Mouse (Mus musculus) liver, embryonic 11.5 days (tissue): ENCODE measurements around the gene Sfta2. TPM values are rescaled to one million over a fixed set of nuclear protein-coding genes. Genes with fewer than 3 reads are reported as not detected.

Experiments used
- ATAC-seq: fragments of 200-750 bp; cut with Nextera tagmentation; replicated peaks from 2 replicates; pipeline ENCODE4 v1.8.0; 2017; ENCODE audit warnings: moderate number of reproducible peaks, mild to moderate bottlenecking, moderate TSS enrichment, moderate library complexity; ENCODE audit not compliant: low FRiP score
- DNase-seq: peaks from one replicate; pipeline ENCODE4 v3.0.0-alpha.2; 2017; ENCODE audit warnings: low spot score
- H3K27ac ChIP-seq: fragments of 300-500 bp; sonication (generic); 2 replicates; pipeline ENCODE4 v1.5.1; 2014; ENCODE audit warnings: mild to moderate bottlenecking, low read depth, low read length, control low read depth
- H3K27me3 ChIP-seq: fragments of 300-500 bp; sonication (generic); replicated peaks from 2 replicates; pipeline ENCODE4 v1.6.1; 2014; ENCODE audit warnings: low read length, mixed read lengths; ENCODE audit not compliant: control insufficient read depth, insufficient read depth
- H3K36me3 ChIP-seq: fragments of 300-500 bp; sonication (generic); 2 replicates; pipeline ENCODE4 v1.6.1; 2014; ENCODE audit warnings: mild to moderate bottlenecking, low read length, moderate library complexity, mixed read lengths; ENCODE audit not compliant: control insufficient read depth, insufficient read depth
- H3K4me1 ChIP-seq: fragments of 300-500 bp; sonication (generic); replicated peaks from 2 replicates; pipeline ENCODE4 v1.6.1; 2014; ENCODE audit warnings: low read length, mixed read lengths; ENCODE audit not compliant: control insufficient read depth, insufficient read depth
- H3K4me2 ChIP-seq: fragments of 300-500 bp; sonication (generic); 2 replicates; pipeline ENCODE4 v1.6.1; 2014; ENCODE audit warnings: mild to moderate bottlenecking, control low read depth, moderate library complexity
- H3K4me3 ChIP-seq: fragments of 300-500 bp; sonication (generic); 2 replicates; pipeline ENCODE4 v1.5.1; 2014; ENCODE audit warnings: low read depth, low read length, control low read depth
- H3K9ac ChIP-seq: fragments of 300-500 bp; sonication (generic); 2 replicates; pipeline ENCODE4 v1.6.1; 2014; ENCODE audit warnings: low read depth, low read length, control low read depth
- H3K9me3 ChIP-seq: fragments of 300-500 bp; sonication (generic); 2 replicates; pipeline ENCODE4 v1.6.1; 2016; ENCODE audit warnings: low read length, inconsistent platforms, mixed read lengths; ENCODE audit not compliant: control insufficient read depth
- WGBS: fragments of 180-500 bp; shearing (Covaris S2); extraction: QIAGEN DNeasy Blood & Tissue Kit; methylation state at CpG from one replicate; pipeline ENCODE4 v1.1.7; 2014; 5-methylcytosine and 5-hydroxymethylcytosine counted together
- polyA plus RNA-seq: library from polyadenylated mRNA; unstranded; fragments of >200 nt; fragmentation: Nextera tagmentation; extraction: Ambion mirVana; gene quantifications from 2 replicates; pipeline ENCODE4 v1.2.1, GENCODE M21; 2014

The Sfta2 gene
- polyA plus RNA-seq, 1 experiment from 2014 or later = 0.32 TPM

DNA sequence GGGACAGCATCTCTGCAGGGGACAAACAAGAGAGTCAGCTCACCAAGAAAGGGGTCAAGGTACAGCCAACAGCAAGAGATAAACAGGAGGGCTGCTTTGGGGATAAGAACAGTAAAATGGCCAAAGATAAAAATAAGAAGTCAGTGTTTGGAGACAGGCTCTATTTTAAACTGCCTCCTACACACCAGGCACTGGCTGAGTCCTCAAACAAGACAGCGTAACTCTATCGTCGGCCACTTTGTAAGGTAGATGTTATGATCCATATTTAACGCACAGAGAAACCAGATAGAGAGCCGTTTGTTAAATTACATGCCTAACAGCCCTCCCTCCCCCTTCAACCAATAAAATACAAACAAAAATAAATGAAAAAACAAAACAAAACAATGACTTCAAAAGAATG is 92.6 kb downstream of the Sfta2 start:
- peaks cover 5% of the 10 kb centered on the region for H3K36me3 ChIP-seq
- ATAC-seq (no peak), DNase-seq (no peak)
- H3K4me3 ChIP-seq = no peak overlapping the region
- H3K27ac ChIP-seq = no peak overlapping the region
- H3K27me3 ChIP-seq = peaks cover 24% of the 10 kb centered on the region
- peaks cover 3% of the 10 kb centered on the region; the same call in 1 of the 2 replicates for H3K9me3 ChIP-seq
- no peaks in the 10 kb centered on the region for H3K4me1 ChIP-seq
- no peak overlapping the region for H3K4me2 ChIP-seq
- WGBS = 89% methylated on average over 5 of the region's 5 CpGs
- H3K9ac ChIP-seq = no peak overlapping the region

DNA sequence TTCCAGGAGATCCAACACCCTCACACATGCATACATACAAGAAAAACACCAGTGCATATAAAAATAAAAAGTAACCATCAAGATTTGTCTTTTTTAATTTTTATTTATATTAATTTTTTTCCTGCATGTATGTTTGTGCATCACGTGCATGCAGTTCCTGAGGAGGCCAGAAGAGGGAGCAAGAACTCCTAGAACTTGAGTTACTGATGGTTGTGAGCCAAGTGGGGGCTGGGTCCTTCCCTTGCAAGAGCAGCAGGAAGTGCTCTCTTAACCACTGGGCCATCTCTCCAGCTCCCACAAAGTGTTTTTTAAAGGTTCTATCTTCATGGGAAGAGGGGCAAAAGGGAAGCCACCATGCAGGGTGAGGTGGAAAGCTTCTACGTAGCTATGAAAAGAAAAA is 93.9 kb downstream of the Sfta2 start:
- no peak overlapping the region for H3K27ac ChIP-seq
- WGBS = 87% methylated on average over 2 of the region's 2 CpGs
- H3K9me3 ChIP-seq = peaks cover 3% of the 10 kb centered on the region; the same call in 1 of the 2 replicates
- no peak overlapping the region for H3K4me2 ChIP-seq
- H3K4me1 ChIP-seq = peaks cover 5% of the 10 kb centered on the region; the same call in 1 of the 2 replicates
- no peak overlapping the region for H3K4me3 ChIP-seq
- H3K27me3 ChIP-seq = peaks cover 37% of the 10 kb centered on the region
- ATAC-seq (no peak), DNase-seq (no peak)
- H3K36me3 ChIP-seq = peaks cover 2% of the 10 kb centered on the region; the same call in 1 of the 2 replicates
- H3K9ac ChIP-seq = no peak overlapping the region

DNA sequence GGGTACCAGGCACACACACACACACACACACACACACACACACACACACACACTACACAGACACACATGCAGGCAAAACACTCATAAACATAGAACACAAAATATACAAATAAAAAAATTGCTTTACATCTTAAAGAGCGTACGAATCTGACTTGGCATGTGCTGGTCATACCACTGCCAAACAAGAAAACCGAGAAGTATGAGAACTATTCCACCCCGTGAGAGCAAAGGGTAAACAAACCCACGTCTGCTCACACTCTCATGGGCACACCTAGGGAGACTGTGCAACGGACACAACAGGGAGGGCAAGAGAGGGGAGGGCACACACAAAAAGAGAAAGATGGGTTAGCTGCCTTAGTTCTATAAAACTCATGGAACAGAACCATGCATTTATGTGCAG is 95.3 kb downstream of the Sfta2 start:
- Histone ChIP-seq H3K4me1 (peaks cover 5% of the 10 kb centered on the region), H3K9ac (no peak overlapping the region), H3K4me2 (no peak overlapping the region), H3K36me3 (peaks cover 2% of the 10 kb centered on the region; the same call in 1 of the 2 replicates), H3K27me3 (peaks cover 51% of the 10 kb centered on the region), H3K9me3 (peaks cover 3% of the 10 kb centered on the region; the same call in 1 of the 2 replicates), H3K27ac (no peak overlapping the region), H3K4me3 (no peak overlapping the region)
- no peak for ATAC-seq
- 59% methylated on average over 6 of the region's 6 CpGs for WGBS
- no peak for DNase-seq

DNA sequence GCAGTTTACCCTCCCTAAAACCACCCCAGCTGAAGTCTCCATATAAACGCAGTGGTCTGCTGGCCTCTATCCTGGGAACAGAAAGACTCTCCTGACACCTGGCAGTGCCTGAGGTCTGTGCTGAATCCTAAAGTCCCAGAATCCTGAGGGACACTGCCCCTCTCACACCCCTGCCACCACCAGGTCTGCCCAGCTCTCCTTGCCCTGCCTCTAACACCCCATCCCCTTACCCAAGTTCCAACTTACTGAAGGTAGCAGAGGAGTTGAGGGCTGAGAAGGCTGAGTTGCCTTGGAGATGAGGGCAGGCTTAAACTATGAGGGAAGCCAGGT is 96.0 kb downstream of the Sfta2 start:
- peaks cover 5% of the 10 kb centered on the region for H3K4me1 ChIP-seq
- no peak for DNase-seq
- peaks cover 3% of the 10 kb centered on the region; the same call in 1 of the 2 replicates for H3K9me3 ChIP-seq
- H3K4me3 ChIP-seq = no peak overlapping the region
- ATAC-seq = no peak
- 22% methylated on average over 1 of the region's 1 CpGs for WGBS
- peaks cover 58% of the 10 kb centered on the region for H3K27me3 ChIP-seq
- no peak overlapping the region for H3K27ac ChIP-seq
- H3K36me3 ChIP-seq = peaks cover 2% of the 10 kb centered on the region; the same call in 1 of the 2 replicates
- H3K9ac ChIP-seq = no peak overlapping the region
- H3K4me2 ChIP-seq = peak overlapping the region; percentile 46

DNA sequence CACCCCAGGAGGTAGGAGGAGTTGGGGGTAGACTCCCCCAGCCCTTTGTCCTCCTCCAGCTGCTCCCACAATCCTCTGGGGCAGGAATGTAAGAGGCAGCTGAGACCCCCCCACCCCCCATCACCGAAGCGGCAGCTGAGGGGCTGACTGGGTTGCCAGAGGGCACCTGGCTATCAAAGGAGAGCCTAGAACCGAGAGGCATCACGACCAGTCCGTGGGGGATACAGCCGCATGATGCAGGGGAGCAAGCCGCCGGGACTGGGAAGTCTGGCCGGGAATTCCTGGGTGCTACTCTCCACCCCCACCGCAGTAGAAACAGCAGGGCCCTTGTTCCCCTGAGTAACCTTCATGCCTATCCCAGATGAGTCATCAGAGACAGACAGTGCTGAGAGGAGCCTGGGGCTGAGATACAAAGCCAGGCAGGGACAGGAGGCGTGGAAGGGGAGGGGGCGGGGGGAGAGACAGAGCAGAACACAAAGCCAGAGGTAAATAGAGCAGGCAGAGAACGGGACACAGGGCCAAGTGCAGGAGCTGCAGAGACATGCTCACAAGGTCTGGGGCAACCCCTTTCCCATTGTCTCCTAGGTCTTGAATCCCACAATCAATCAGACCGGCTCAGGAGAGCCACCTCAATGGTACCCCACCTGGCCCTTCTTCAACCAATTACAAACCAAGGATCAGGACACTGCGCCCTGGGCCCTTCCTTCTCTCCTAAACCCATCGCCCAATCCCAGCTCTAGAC is 96.6 kb downstream of the Sfta2 start:
- peaks cover 2% of the 10 kb centered on the region; the same call in 1 of the 2 replicates for H3K36me3 ChIP-seq
- H3K9ac ChIP-seq = no peak overlapping the region
- no peak overlapping the region for H3K27ac ChIP-seq
- peaks cover 3% of the 10 kb centered on the region; the same call in 1 of the 2 replicates for H3K9me3 ChIP-seq
- ATAC-seq (0 out of 2 replicates have a peak, but pooled peaks have one; percentile 18), DNase-seq (no peak)
- H3K4me2 ChIP-seq = peak overlapping the region; percentile 46
- peaks cover 63% of the 10 kb centered on the region for H3K27me3 ChIP-seq
- peak overlapping the region; percentile 5; the same call in 1 of the 2 replicates for H3K4me3 ChIP-seq
- peaks cover 5% of the 10 kb centered on the region for H3K4me1 ChIP-seq
- 11% methylated on average over 16 of the region's 16 CpGs for WGBS

DNA sequence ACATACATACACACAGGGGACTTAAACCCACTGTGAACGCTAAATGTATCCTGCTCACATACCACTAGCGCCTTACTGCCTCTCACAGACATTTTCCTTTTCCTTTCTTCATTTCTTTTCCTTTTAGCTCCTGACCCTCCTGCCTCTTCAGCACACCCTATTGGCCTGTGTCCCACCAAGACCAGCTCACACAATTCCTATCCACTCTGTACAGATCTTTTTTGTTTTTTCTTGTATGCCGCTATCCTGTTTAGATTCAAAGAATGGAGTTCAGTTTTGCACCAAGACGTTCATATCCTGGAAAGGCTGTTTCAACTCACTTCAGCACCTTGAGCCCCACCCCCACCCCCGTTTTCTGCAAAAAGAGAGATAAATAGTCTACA is 97.1 kb downstream of the Sfta2 start:
- Histone ChIP-seq H3K4me3 (no peak overlapping the region), H3K36me3 (peaks cover 2% of the 10 kb centered on the region; the same call in 1 of the 2 replicates), H3K27ac (no peak overlapping the region), H3K4me1 (peaks cover 5% of the 10 kb centered on the region), H3K4me2 (peak overlapping the region; percentile 46), H3K27me3 (peaks cover 67% of the 10 kb centered on the region), H3K9me3 (peaks cover 3% of the 10 kb centered on the region; the same call in 1 of the 2 replicates), H3K9ac (no peak overlapping the region)
- WGBS = 35% methylated on average over 5 of the region's 5 CpGs
- ATAC-seq = no peak
- DNase-seq = no peak

DNA sequence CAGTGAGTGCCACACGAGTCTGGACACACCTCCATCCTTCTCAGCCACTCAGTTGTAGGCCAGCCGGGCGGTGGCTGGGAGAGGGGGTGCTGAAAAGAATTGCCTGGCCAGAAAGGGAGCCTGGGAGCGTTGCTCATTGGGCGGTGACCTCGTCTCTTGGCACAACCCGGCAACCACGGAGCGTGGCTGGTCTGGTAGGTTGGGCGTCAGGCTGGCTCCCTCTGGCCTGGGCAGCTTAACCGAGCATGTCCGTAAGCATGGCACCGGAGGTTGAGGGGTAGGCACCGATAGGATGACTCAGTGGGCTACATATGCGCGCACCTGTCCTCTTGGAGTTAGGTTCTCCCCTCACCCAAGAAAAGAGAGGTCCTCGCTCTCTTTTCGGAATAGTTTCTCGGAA is 98.6 kb downstream of the Sfta2 start:
- Histone ChIP-seq H3K4me1 (peaks cover 11% of the 10 kb centered on the region), H3K36me3 (no peaks in the 10 kb centered on the region; the same call in 1 of the 2 replicates), H3K4me2 (peak overlapping the region; percentile 68), H3K9me3 (peaks cover 3% of the 10 kb centered on the region; the same call in 1 of the 2 replicates), H3K27me3 (peaks cover 81% of the 10 kb centered on the region), H3K9ac (peak overlapping the region; percentile 10), H3K4me3 (peak overlapping the region; percentile 59), H3K27ac (peak overlapping the region; percentile 52; the same call in 1 of the 2 replicates)
- WGBS = 7% methylated on average over 19 of the region's 19 CpGs
- DNase-seq (no peak), ATAC-seq (0 out of 2 replicates have a peak, but pooled peaks have one; percentile 33)
